Mouse (Mus musculus) splenic B cell, adult 2 months (primary cell): Measurements from ENCODE around the gene Gm29609.
"Not testable (repeated sequence)": the region's sequence is repeated elsewhere in the genome, so short reads cannot be mapped to it uniquely, and the experiment has no call there.

Source experiments
- DNase-seq: peaks from one replicate; pipeline ENCODE4 v3.0.0-alpha.2; 2011; ENCODE audit warnings: low read depth, low spot score
- H3K27me3 ChIP-seq: 2 replicates; pipeline ENCODE4 v1.6.1; 2012; ENCODE audit warnings: mild to moderate bottlenecking, low read length, moderate library complexity, mixed read lengths; ENCODE audit not compliant: control insufficient read depth, poor library complexity, insufficient read depth, severe bottlenecking
- H3K36me3 ChIP-seq: 2 replicates; pipeline ENCODE4 v1.6.1; 2012; ENCODE audit warnings: mild to moderate bottlenecking, low read length, moderate library complexity, mixed read lengths; ENCODE audit not compliant: control insufficient read depth, poor library complexity, insufficient read depth, severe bottlenecking

Gm29609 gene

GRCm38 (mm10) chr5:31179766-31180630, at the start of gene Gm29609, which contains the start of gene Gtf3c2:
Gene Gm29609, minus strand, starts transcription at chr5:31179911.
Gene Gtf3c2, minus strand, starts transcription at chr5:31180144.
- Histone ChIP-seq H3K27me3 (no peaks in the 10 kb centered on the region), H3K36me3 (no peaks in the 10 kb centered on the region; the same call in 1 of the 2 replicates)
- DNase-seq = peak; percentile 97

DNA sequence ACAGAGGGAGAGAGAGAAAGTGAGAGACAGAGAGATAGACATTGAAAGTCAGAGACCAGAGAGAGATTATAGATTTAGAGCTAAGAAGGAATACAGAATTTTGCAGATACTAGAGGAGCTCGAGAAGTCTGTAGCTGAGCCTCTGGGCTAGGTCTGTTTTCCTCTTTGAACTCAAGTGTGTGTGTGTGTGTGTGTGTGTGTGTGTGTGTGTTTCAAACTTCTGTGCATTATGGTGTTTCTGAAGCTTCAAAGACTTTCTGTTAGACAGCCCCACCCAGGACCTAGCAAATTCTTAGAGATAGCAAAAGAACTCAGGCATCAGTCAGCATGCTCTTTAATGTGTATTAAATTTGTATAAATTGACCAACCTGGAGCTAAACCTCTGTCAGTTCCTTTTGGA, 46.9 kb upstream of the Gm29609 start:
- H3K27me3 ChIP-seq = no peaks in the 10 kb centered on the region
- no peak for DNase-seq
- H3K36me3 ChIP-seq = no peaks in the 10 kb centered on the region

DNA sequence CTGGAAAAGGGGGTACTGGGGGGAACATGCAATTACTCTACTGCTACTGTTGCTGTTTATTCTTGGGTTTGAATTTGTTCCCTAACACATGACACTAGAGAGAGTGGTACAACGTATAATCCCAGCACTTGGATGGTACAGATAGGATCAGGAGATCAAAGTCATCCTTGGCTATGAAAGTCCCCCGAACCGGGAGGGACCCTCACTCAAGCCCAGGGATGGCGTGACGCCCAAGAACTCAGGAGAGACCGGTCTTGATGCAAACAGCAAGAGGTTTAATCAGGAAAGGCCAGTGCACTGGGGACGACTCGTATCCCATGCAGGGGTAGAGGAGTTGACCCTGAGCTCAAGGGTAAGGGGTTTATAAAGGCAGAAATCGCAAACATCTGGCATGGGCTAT, 43.0 kb upstream of the Gm29609 start:
- DNase-seq = no peak
- Histone ChIP-seq H3K36me3 (no peaks in the 10 kb centered on the region), H3K27me3 (no peaks in the 10 kb centered on the region)

- no peaks in the 10 kb centered on the region for H3K27me3 ChIP-seq
- H3K36me3 ChIP-seq = no peaks in the 10 kb centered on the region
- peak; percentile 49 for DNase-seq
These were observed 41.7 kb upstream of the Gm29609 start for GRCm38 (mm10) chr5:31221304-31221945.

GRCm38 (mm10) chr5:31220448-31221303, 41.0 kb upstream of the Gm29609 start, which contains the start of gene Ppm1g:
Gene Ppm1g, minus strand, starts transcription at chr5:31220687.
- peak; percentile 97 for DNase-seq
- Histone ChIP-seq H3K27me3 (no peaks in the 10 kb centered on the region), H3K36me3 (no peaks in the 10 kb centered on the region)

DNA sequence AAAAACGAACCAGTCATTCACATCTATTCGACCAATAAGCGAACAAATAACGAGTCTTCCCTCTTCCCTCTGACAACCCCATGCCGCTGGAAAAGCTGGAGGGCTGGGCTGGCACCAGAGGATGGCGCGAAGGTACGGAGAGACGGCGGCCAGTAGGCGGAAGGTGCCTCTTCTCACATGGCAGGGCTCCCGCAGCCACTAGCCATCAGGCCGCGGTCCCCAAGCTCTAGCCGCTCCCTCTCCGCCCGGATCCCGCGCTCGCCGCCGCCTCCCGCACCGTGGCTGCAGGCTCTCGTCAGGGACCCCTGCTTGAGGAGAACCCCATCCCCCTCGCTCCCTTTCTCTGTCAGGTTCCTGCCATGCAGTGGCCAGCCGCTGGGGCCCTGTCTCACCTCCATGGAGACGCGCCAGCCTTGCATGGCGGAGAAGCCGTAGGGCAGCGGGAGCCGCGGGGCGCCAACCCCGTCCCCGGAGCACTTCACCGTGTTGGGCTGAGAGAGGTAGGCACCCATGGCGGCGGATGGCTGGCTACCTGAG, 40.3 kb upstream of the Gm29609 start:
- Histone ChIP-seq H3K36me3 (no peaks in the 10 kb centered on the region), H3K27me3 (no peaks in the 10 kb centered on the region)
- no peak for DNase-seq

DNA sequence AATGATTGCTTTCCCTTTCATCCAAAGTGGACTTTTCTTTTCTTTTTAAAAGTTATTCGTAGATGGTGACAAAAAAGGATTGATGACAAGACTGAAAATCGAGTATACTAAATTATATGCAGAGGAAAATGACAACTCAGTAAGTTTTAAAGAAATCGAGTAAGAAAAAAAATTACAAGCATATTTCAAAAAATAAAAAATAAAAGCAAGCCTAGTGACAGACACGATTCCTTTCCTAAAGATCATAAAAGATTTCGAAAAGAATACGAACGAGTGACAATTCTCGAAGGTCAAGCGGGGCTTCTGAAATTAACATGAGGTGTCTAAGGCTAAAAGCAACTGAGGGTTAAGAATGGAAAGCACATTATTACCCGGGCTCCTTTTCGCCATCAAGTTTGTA, 39.8 kb upstream of the Gm29609 start:
- Histone ChIP-seq H3K36me3 (no peaks in the 10 kb centered on the region), H3K27me3 (no peaks in the 10 kb centered on the region)
- no peak for DNase-seq

GRCm38 (mm10) chr5:31219070-31219469, 39.4 kb upstream of the Gm29609 start:
- peak; percentile 41 for DNase-seq
- Histone ChIP-seq H3K36me3 (no peaks in the 10 kb centered on the region), H3K27me3 (no peaks in the 10 kb centered on the region)

DNA sequence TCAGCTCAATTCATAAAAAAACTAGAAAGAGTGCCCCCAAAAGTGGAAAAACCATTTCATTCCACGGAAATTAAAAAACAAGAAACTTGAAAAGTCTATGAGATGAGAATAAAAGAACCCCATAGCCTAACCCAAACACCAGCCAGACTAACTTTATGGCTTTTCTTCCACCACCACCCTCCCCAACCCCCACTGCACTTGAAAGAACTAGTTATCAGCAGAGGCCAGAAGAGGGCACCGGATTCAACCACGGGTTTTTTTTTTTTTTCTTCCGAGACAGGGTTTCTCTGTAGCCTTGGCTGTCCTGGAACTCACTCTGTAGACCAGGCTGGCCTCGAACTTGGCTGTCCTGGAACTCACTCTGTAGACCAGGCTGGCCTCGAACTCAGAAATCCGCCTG, 38.6 kb upstream of the Gm29609 start:
- Histone ChIP-seq H3K36me3 (no peaks in the 10 kb centered on the region), H3K27me3 (no peaks in the 10 kb centered on the region)
- peak; percentile 62 for DNase-seq

DNA sequence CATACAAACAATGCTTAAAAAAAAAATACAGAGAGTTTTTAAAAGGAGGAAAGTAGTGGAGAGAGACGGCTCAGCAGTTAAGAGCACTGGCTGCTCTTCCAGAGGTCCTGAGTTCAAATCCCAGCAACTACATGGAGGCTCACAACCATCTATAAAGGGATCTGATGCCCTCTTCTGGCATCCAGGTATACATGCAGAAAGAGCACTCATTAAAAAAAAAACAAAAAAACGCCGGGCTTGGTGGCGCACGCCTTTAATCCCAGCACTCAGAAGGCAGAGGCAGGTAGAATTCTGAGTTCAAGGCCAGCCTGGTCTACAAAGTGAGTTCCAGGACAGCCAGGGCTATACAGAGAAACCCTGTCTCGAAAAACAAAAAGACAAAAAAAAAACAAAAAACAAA, 36.8 kb upstream of the Gm29609 start:
- DNase-seq, H3K36me3 ChIP-seq, H3K27me3 ChIP-seq: not testable (repeated sequence)

DNA sequence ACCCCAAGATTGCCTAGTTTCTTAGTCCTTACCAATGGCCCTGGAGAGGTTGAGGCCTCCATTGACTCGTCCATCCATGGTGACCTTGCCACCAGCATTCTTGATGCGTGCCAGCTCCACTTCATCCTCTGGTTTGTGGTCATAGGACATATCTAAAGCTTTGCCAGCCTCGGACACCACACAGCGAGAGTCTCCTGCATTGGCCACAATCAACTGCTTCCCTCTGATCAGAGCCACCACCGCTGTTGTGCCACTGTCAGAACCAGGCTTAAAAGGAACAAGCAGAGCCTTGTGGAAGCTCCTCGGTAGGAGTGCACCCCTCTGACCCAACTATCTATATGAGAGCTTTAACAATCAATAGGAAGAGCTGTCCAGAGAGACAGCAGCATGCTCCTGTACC, 24.7 kb upstream of the Gm29609 start:
- Histone ChIP-seq H3K27me3 (no peaks in the 10 kb centered on the region), H3K36me3 (peaks cover 18% of the 10 kb centered on the region)
- no peak for DNase-seq

GRCm38 (mm10) chr5:31203866-31204265, 24.2 kb upstream of the Gm29609 start:
- peaks cover 18% of the 10 kb centered on the region for H3K36me3 ChIP-seq
- no peaks in the 10 kb centered on the region for H3K27me3 ChIP-seq
- no peak for DNase-seq

DNA sequence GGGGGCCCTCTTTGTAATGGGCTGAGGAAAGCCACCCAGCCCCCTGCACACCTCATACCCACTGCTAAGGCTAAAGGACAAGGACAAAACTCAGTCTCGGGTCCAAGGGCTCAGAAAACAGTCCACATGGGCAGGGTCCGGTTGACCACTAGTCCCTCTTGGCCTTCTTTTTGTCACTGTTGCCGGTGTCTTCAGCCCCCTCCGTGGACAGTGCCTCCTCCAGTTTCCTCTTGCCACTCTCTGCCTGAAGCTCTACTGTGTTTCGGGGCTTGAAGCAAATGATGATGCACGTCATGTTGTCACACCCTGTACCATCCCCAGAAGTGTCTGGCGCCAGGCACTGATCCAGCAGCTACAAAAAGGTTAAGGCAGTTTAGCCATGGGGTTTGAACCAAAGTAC, 23.2 kb upstream of the Gm29609 start:
- Histone ChIP-seq H3K27me3 (no peaks in the 10 kb centered on the region), H3K36me3 (peaks cover 18% of the 10 kb centered on the region)
- no peak for DNase-seq

DNA sequence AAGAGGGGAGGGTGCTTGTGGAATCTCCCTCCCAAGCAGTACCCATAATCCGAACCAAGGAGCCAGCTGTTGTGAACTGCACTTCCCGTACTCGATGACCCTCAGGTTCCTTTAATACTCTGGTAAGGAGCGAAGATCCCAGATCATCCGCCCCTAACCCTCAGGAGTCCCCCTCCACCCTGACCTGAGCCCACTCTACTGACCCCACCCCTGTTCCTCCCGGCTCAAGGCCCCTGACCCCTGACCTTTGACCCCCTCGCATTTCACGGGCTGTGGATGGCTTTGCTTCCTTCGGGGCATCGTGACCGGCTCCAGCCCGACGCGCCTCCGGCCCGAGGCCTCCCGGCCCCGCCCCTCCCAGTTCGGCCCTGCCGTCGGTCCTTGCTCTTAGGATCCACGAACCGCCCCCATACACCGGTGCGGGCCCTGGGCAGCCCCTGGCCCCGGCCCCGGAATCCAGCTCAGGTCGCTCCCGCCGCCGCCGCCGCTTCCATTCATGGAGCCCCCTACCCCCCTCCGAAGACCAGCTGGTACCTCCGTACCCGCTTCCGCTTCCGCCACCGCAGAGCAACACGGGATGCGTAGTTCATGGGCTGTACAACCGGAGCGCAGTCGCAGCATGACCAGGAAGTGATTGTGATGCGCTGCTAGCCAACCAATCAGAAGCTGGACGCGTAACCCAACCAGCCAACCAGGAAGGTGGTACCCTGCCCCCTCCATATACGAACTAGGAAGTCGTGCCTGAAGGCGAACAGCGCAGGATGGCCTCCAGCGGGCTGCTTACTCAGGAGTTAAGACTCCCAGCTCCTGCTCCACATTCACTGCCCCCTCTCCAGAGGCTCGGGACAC, 22.3 kb upstream of the Gm29609 start, which contains the start of gene Zfp513:
TSS of gene Zfp513 (minus strand) at position 562 of the 849 bp plus-strand sequence.
- peak; percentile 98 for DNase-seq

More for the DNA sequence above, 22.3 kb upstream of the Gm29609 start, which contains the start of gene Zfp513:
- H3K27me3 ChIP-seq = no peaks in the 10 kb centered on the region
- H3K36me3 ChIP-seq = peaks cover 14% of the 10 kb centered on the region
